Mouse (Mus musculus) lung, postnatal 10 days (tissue): ENCODE results near the gene Gm47995.

ENCODE experiments used
- DNase-seq: peaks from one replicate; pipeline ENCODE4 v3.0.0; 2021

Gm47995 gene

GRCm38 (mm10) chr1:151232346-151232745, 34.1 kb downstream of the Gm47995 start:
- no peak for DNase-seq

GRCm38 (mm10) chr1:151233756-151234155, 35.5 kb downstream of the Gm47995 start:
- DNase-seq: no peak

GRCm38 (mm10) chr1:151235574-151235973, 37.3 kb downstream of the Gm47995 start:
- no peak for DNase-seq

- peak; percentile 49 for DNase-seq
These were observed 38.1 kb downstream of the Gm47995 start for GRCm38 (mm10) chr1:151236141-151236930.

GRCm38 (mm10) chr1:151237780-151238179, 39.5 kb downstream of the Gm47995 start:
- DNase-seq: peak; percentile 21

GRCm38 (mm10) chr1:151243332-151243731, 45.1 kb downstream of the Gm47995 start:
- DNase-seq: no peak

- no peak for DNase-seq
These were observed 45.8 kb downstream of the Gm47995 start for GRCm38 (mm10) chr1:151244013-151244412.

- peak; percentile 9 for DNase-seq
These were observed 46.5 kb downstream of the Gm47995 start for GRCm38 (mm10) chr1:151244761-151245160.

- peak; percentile 8 for DNase-seq
These were observed 46.9 kb downstream of the Gm47995 start for GRCm38 (mm10) chr1:151245165-151245564.

GRCm38 (mm10) chr1:151245846-151246245, 47.6 kb downstream of the Gm47995 start:
- no peak for DNase-seq
